Mouse (Mus musculus): Measurements from ENCODE around the gene Larp7.

DNA sequence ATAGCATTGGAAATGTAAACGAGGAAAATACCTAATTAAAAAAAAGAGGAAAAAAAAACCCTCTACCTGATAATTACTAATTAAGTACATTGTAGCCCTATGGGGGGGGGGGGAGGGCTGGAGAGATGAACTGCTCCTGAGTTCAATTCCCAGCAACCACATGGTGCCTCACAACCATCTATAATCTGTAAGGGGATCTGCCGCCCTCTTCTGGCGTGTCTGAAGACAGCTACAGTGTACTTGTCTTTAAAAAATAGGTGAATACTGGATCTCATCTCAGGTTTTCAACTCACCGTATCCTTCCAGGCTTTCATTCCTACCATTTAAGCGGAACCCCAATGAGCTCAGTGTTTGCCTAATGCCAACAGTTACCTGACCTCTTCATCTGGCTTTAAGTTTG is 5.3 kb downstream of the Larp7 start:
- TF ChIP-seq CTCF (IDR thresholded peaks at IDR 0.05; ENCODE audit: borderline replicate concordance, insufficient read depth, low read depth, low read length), result no peak; the same call in 1 of the 2 replicates
- no peak for TF ChIP-seq POLR2A (IDR thresholded peaks at IDR 0.05; ENCODE audit: borderline replicate concordance, insufficient read depth, low read length)

All from cerebellum, adult 2 months (tissue).